In the genomic region with DNA sequence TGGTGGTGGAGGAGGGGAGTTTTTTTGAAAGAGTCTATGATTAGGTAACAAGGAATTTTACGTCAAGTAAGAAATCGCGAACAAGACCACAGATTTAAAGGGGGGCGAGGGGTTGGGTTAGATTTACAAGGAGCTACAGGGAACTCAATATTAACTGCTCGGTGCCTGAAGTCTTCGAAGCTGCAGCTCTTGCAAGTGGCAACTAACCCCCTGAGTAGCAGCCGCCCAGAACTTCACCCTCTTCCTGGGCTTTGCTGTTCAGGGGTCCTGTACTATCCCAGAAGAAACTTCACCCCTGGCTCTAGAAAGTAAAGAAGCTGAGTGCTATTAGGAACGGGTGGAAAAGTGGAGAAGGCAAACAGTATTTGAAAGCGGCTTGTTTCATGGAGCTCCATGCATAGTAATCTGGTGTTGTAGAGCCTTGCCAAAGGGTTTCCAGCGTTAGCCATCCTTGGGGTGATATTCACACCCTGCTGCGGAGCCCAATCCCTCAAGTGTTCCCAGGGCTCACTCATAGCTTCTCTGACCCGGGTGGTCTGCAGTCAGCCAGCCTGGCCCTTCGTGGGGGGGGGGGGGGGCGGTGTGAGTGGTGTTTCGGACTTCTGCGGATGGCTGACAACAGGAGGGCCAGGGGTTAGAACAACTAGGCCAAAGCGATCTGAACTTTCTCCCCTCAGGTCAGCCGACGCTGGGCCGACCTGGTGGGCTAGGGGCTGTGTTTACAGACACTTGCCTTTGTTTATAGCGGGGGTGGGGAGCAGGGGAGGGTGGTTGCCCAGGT, we compare ENCODE assay signal across 13 mouse cellular contexts. TPM values are rescaled to one million over a fixed set of nuclear protein-coding genes. Genes with fewer than 3 reads are reported as not detected.
DNase-seq lines count a peak whose midpoint lies in the region; ATAC-seq and TF ChIP-seq lines count a peak whose summit lies in the region.
"Had no signal": no experiment of that assay in that cellular context is flagged by ENCODE, and none has a peak within 500 bp of the region (broad histone marks: within the 10 kb centered on the region; RNA-seq: fewer than 3 reads in every experiment).

No protein-coding gene starts in this region.

- peaks cover 37% of the 10 kb centered on the region; the same call in 1 of the 2 replicates for H3K27me3 ChIP-seq in heart, embryonic 10.5 days (ENCODE audit: insufficient read depth, poor library complexity, severe bottlenecking)
- H3K27me3 ChIP-seq in embryonic facial prominence, embryonic 12.5 days, result peaks cover 76% of the 10 kb centered on the region
- no peaks in the 10 kb centered on the region for H3K27me3 ChIP-seq in heart, postnatal 0 days (ENCODE audit: control insufficient read depth, insufficient read depth, low read length)
- H3K27me3 ChIP-seq in liver, embryonic 12.5 days (replicated peaks), result peaks cover 99% of the 10 kb centered on the region

- peak overlapping the region; percentile 94 for H3K4me3 ChIP-seq in heart, embryonic 10.5 days
- peak overlapping the region; percentile 33 for H3K4me3 ChIP-seq in embryonic facial prominence, embryonic 12.5 days
- H3K4me3 ChIP-seq in heart, postnatal 0 days (ENCODE audit: low read depth, low read length), result peak overlapping the region; percentile 98
- H3K4me3 ChIP-seq in liver, embryonic 12.5 days, result peak overlapping the region; percentile 22
- H3K4me3 ChIP-seq: myocyte had no signal

- H3K9me3 ChIP-seq in heart, embryonic 10.5 days, result no peaks in the 10 kb centered on the region
- no peaks in the 10 kb centered on the region for H3K9me3 ChIP-seq in embryonic facial prominence, embryonic 12.5 days
- no peaks in the 10 kb centered on the region for H3K9me3 ChIP-seq in heart, postnatal 0 days (replicated peaks; ENCODE audit: control insufficient read depth, low read length)
- no peaks in the 10 kb centered on the region for H3K9me3 ChIP-seq in liver, embryonic 12.5 days (replicated peaks)

- WGBS in heart, embryonic 10.5 days, result 3% methylated on average over 21 of the region's 21 CpGs
- 2% methylated on average over 21 of the region's 21 CpGs for WGBS in embryonic facial prominence, embryonic 12.5 days
- WGBS in heart, postnatal 0 days, result 12% methylated on average over 21 of the region's 21 CpGs
- 19% methylated on average over 21 of the region's 21 CpGs for WGBS in liver, embryonic 12.5 days (ENCODE audit: insufficient replicate concordance)

- TF ChIP-seq EP300 in heart, postnatal 0 days (IDR thresholded peaks at IDR 0.05; ENCODE audit: low read depth), result no peak

- intact Hi-C loops in heart, postnatal 14 days (cut with DNase I), result loop anchor here (10.0 kb wide), 1 partner anchor 190 kb away; a partner anchor contains a TSS

- H3K36me3 ChIP-seq in heart, embryonic 10.5 days, result peaks cover 41% of the 10 kb centered on the region
- no peaks in the 10 kb centered on the region for H3K36me3 ChIP-seq in embryonic facial prominence, embryonic 12.5 days
- H3K36me3 ChIP-seq in heart, postnatal 0 days (replicated peaks; ENCODE audit: control insufficient read depth, insufficient read depth, low read length), result peaks cover 4% of the 10 kb centered on the region; the same call in 1 of the 2 replicates
- no peaks in the 10 kb centered on the region for H3K36me3 ChIP-seq in liver, embryonic 12.5 days

- no peak for ATAC-seq in embryonic facial prominence, embryonic 12.5 days (ENCODE audit: insufficient number of reproducible peaks, insufficient read depth, low FRiP score, low TSS enrichment)
- ATAC-seq in heart, postnatal 0 days (ENCODE audit: insufficient read depth, low read depth), result no peak
- no peak for ATAC-seq in liver, embryonic 12.5 days
- ATAC-seq: CD4-positive, CD25-positive, alpha-beta regulatory T cell, adult 4 months; Patski had no signal

- TF ChIP-seq CTCF in heart, postnatal 0 days (IDR thresholded peaks at IDR 0.05; ENCODE audit: low read depth), result no peak

- H3K27ac ChIP-seq in heart, embryonic 10.5 days, result peak overlapping the region; percentile 99
- H3K27ac ChIP-seq in embryonic facial prominence, embryonic 12.5 days, result peak overlapping the region; percentile 30; the same call in 1 of the 2 replicates
- peak overlapping the region; percentile 98 for H3K27ac ChIP-seq in heart, postnatal 0 days (ENCODE audit: low read depth)
- 0 out of 2 replicates have a peak overlapping the region, but pooled peaks have one; percentile 4 for H3K27ac ChIP-seq in liver, embryonic 12.5 days
- H3K27ac ChIP-seq: liver, embryonic 14.5 days had no signal

- H3K4me1 ChIP-seq in heart, embryonic 10.5 days, result peaks cover 43% of the 10 kb centered on the region
- peaks cover 24% of the 10 kb centered on the region for H3K4me1 ChIP-seq in embryonic facial prominence, embryonic 12.5 days
- H3K4me1 ChIP-seq in heart, postnatal 0 days (ENCODE audit: control insufficient read depth, insufficient read depth), result peaks cover 22% of the 10 kb centered on the region
- peaks cover 9% of the 10 kb centered on the region; the same call in 1 of the 2 replicates for H3K4me1 ChIP-seq in liver, embryonic 12.5 days

- H3K4me2 ChIP-seq in embryonic facial prominence, embryonic 12.5 days (replicated peaks), result peak overlapping the region; percentile 49
- H3K4me2 ChIP-seq in heart, postnatal 0 days (ENCODE audit: low read depth, low read length), result peak overlapping the region; percentile 97
- peak overlapping the region; percentile 36 for H3K4me2 ChIP-seq in liver, embryonic 12.5 days

- peak overlapping the region; percentile 49; the same call in 1 of the 2 replicates for H3K9ac ChIP-seq in embryonic facial prominence, embryonic 12.5 days
- peak overlapping the region; percentile 100 for H3K9ac ChIP-seq in heart, postnatal 0 days (replicated peaks; ENCODE audit: low read depth, low read length)
- H3K9ac ChIP-seq in liver, embryonic 12.5 days, result peak overlapping the region; percentile 50; the same call in 1 of the 2 replicates
- H3K9ac ChIP-seq: liver, embryonic 14.5 days had no signal

- DNase-seq in heart, embryonic 10.5 days (ENCODE audit: low spot score), result no peak
- no peak for DNase-seq in heart, postnatal 14 days
- peak; percentile 66 for DNase-seq in heart, postnatal 0 days (ENCODE audit: low spot score)
- DNase-seq in right cerebral cortex, postnatal 25 days, result no peak
- no peak for DNase-seq in retina, postnatal 1 day
- no peak for DNase-seq in layer of hippocampus, adult 18-20 months (ENCODE audit: low spot score in 2 of 2)
- DNase-seq: adrenal gland, adult 2 months had no signal

RNA-seq across cellular contexts. Expression of a gene that starts 4.5 kb away (rescaled TPM):
- 10.3 and 16.7 TPM in 2 replicates for polyA plus RNA-seq in heart, embryonic 10.5 days (2016; fragmentation: Nextera tagmentation; extraction: Ambion mirVana)
- 10 to 100 TPM; 74.2 to 78.6 TPM for total RNA-seq in heart, postnatal 14 days (2021)
- polyA plus RNA-seq in embryonic facial prominence, embryonic 12.5 days (2016; fragmentation: Nextera tagmentation; extraction: Ambion mirVana), result 5.8 and 6.3 TPM in 2 replicates
- 33.2 and 39.5 TPM in 2 replicates for total RNA-seq in heart, postnatal 0 days (2014; rRNA removed; ENCODE audit: low replicate concordance)
- 9.9 and 11.7 TPM in 2 replicates for polyA plus RNA-seq in heart, postnatal 0 days (2015; fragmentation: Nextera tagmentation; extraction: Ambion mirVana)
- 2.5 and 2.6 TPM in 2 replicates for polyA plus RNA-seq in liver, embryonic 12.5 days (2016; fragmentation: Nextera tagmentation; extraction: Ambion mirVana)
- not detected for total RNA-seq in layer of hippocampus, adult 18-20 months (2021)
- polyA plus RNA-seq: CD4-positive, CD25-positive, alpha-beta regulatory T cell, adult 4 months; myocyte had no signal

Comparison
In these comparisons a context has a peak if more than half of its experiments do, and no peak if none do; other contexts are left out.
1. H3K27ac ChIP-seq: peak in every context shown above with its lines; median percentile 99 in heart, embryonic 10.5 days; 98 in heart, postnatal 0 days; 30 in embryonic facial prominence, embryonic 12.5 days; 4 in liver, embryonic 12.5 days.
2. H3K4me3 ChIP-seq: peak in every context shown above with its lines; median percentile 98 in heart, postnatal 0 days; 94 in heart, embryonic 10.5 days; 33 in embryonic facial prominence, embryonic 12.5 days; 22 in liver, embryonic 12.5 days.
3. H3K4me2 ChIP-seq: peak in every context shown above with its lines; median percentile 97 in heart, postnatal 0 days; 49 in embryonic facial prominence, embryonic 12.5 days; 36 in liver, embryonic 12.5 days.
4. H3K9ac ChIP-seq: peak in every context shown above with its lines; median percentile 100 in heart, postnatal 0 days; 50 in liver, embryonic 12.5 days; 49 in embryonic facial prominence, embryonic 12.5 days.